Mouse (Mus musculus): ENCODE results near the gene Klhl10. TPM values are rescaled to one million over a fixed set of nuclear protein-coding genes. Genes with fewer than 3 reads are reported as not detected.

Gene Klhl10
- 1 to 10 TPM; 1.1 to 1.4 TPM for total RNA-seq (2021)
- long read RNA-seq, experiment 1, partial matches to known transcripts = 0 of 2 reads
- long read RNA-seq, experiment 1, other reads (novel, unspliced or antisense) = 2 of 2 reads
- long read RNA-seq, experiment 2, partial matches to known transcripts = 0 of 485 reads
- long read RNA-seq, experiment 2, other reads (novel, unspliced or antisense) = 485 of 485 reads

DNA sequence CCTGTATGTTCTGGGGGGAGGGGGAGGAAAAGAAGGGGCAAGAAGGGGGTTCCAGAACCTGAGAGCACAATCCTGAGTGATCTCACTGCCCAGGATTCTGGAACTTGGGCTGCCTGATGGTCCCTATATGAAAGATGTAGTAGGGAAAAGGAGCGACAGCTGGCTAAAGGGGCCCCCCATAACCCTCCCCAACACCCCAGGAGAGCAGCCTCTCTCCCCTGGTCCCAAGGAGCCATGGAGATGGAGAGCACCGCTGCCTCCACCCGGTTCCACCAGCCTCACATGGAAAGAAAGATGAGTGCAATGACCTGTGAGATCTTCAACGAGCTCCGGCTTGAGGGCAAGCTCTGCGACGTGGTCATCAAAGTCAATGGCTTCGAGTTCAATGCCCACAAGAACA is at the start of gene Klhl10, which contains the start of gene Nt5c3b:
TSS of gene Klhl10 (plus strand) at position 121 of the 400 bp plus-strand sequence.
TSS of gene Nt5c3b (minus strand) at position 12 of the 400 bp plus-strand sequence.
- DNase-seq (ENCODE audit: low spot score in 2 of 2) = no peak

DNA sequence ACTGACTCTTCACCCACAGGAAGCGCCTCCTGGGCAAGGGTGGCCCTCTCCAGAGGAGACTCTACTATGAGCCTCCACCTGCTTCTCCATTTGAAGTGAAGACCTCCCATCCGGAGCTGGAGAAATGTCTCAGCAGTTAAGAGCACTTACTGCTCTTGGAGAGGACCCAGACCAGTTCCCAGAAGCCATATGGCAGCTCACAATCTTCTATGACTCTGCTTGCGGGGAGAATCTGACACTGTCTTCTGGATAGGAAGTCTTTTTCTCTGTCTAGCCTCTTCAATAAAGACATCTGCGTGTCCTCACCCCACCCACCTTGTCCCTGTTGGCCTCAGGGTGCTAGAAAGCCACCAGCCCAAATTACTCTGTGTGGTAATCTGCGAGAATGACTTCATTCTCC is 48.8 kb upstream of the Klhl10 start:
- no peak for DNase-seq (ENCODE audit: low spot score in 2 of 2)

DNA sequence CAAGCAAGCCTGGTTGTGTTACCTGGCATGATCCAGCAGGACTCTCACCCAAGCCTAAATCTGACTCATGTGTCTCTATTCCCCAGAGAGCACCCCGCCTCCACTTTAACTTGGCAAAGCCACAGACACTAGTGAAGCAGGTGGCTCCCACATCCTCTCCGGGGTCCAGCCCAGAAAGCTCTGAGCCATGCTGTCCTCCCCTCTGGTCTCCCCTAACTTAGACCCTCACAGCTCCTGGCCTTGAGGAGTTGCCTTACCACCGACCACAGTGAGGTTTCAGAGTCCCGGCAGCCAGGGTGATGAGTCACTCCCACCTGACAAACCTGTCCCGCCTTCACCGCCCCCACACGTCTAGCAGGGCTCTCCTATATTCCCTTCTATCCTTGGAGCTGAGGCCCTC is 48.0 kb upstream of the Klhl10 start:
- no peak for DNase-seq (ENCODE audit: low spot score in 2 of 2)

DNA sequence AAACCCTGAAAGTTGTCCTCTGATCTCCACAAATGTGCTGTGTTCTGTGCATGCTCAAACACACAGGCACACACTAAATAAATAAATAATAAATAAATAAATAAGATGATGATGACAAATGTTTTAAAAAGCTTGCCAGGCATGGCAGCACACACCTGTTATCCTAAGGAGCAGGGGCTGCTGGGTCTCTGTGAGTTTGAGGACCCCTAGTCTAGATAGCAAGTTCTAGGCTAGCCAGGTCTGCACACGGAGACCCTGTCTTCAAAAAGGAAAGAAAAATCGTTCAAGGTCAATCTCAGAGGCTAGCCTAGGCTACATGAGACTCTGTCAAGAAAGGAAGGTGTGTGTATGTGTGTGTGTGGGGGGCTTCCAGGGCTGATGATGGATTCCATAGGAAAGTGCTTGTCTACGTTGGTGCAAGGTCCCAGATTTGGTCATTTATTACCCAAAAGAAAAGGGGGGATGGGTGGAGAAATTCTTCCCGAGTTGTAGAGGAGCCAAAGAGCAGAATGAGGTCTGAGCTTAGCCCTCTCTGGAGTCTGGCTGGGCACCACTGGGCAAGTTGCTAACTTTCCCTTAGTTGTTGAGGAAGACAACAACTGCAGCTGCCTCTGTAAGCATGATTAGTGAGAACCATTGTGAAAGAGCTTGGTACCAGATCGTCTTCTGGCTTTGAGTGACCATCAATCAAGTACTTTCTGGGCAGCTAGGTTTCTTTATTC is 47.2 kb upstream of the Klhl10 start:
- DNase-seq (ENCODE audit: low spot score in 2 of 2) = no peak

DNA sequence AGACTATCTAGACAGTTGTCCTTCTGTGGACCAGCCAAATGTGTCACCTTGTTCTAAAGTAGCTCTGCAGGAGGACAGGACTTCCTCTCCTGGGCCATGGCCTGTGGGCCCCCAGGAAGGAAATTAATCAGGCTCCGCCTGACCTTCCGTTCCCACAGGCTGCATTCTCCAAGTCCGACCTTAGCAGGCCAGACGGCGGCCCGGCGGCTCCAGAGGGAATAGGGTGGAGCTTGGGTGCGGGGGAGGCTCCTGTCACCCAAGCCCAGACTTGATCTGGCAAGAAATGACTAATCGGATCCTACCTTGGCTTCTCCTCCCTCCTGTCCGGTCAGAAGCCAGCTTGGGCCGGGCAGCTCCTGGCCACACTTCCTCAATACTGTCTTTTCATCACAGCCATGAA is 46.5 kb upstream of the Klhl10 start:
- no peak for DNase-seq (ENCODE audit: low spot score in 2 of 2)

DNA sequence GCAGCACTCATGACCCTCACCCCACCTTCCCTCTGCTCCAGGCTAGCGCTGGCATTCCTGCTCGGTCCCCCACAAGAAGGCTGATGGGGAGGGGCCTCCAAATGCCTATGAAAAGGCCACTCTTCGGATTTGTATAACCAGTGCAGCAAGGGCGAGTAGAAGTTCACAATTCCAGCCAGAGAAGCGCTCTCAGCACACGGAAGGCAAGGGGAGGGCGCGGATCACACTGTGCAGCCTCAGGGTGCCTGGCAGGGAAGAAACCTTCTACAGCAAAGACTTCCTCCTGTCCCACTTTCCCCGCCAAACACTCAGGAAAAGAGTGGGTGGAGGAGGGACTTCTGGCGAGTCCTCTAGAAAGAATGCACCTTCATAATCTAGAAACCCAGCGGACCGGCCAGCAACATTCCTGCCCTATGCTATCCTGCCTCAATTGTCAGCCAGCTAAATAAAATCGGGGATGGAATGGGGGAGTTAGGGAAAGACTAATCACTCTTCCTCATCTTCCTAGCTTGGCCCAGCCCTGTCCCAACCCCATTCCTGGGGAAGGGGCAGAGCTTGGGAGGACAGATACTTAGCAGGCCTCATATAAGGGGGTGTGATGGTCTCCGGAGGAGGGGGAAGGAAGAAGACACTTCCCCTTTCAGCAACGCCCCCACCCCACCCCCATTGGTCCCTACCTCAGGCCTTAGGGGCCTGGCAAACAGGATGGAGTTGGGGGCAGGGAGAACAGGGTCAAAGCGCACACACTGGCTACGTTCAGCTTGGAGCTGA is 45.7 kb upstream of the Klhl10 start:
- DNase-seq (ENCODE audit: low spot score in 2 of 2) = no peak

DNA sequence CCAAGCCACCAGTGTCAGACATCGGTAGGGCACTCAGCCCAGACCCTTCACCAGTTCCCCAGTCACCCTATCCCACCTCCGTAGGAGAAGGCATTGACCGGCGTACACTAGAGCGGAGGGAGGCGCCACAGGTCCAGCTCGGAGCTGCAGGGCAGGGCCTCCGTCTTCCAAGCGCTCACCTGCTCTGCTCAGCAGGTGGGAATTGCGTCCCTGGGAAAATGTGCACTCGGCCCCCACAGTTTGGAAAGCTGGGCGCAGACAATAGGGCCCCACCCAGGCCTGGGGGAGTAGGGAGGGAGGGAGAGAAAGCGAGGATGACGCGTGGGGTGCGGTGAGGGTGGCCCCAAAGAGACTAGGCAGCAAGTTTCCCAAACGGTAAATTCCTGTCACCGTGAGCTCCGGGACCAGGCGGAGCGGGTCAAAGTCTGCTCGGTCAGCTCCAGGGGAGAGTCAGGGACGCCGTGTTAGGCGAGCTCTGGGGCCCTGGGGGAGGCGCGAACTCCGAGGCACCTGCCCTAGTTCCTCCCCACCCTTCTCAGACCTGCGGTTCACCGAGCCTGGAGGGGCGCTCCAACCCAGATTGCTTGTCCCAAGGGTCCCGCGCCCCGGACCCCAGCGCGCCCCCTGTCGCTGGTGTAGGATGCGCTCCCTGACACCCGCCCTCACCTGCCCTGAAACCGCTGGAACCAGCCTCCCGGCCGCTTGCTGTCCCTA is 44.7 kb upstream of the Klhl10 start:
- no peak for DNase-seq (ENCODE audit: low spot score in 2 of 2)

DNA sequence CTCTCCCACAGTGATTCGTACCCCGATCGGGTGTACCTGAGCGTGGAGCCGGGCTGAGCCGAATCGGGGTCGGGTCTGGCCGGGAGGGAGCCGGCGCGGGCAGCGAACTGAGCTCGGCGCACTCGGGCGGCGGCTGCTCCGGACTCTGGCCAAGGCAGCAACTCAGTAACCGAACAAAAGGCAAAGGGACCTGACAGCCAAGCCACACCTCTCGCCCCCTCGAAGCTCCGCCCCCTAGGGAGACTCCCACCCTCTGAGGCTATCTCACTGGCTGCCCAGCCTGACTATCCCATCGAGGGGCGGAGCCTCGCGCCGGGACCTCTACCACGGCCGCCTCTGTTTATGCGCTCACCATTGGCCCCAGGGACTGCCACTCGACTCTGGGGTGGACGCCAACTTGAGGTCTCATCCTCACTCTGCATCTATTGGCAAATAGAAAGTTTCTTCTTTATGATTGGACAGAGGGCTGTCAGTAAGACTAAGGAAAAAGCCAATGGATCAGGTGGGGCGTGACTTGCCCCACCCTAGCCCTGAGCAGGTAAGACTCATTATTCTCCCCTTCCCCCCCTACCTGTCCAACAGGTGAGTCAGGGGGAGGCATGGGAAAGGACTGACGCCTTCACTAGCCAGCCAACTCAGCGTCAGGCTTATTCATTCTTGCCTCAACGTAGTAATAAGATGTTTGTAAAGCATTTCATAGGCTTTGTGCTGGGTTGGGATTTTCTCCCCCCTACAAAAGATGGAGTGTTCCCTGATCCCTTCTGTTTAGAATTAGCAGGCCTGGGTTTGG is 43.9 kb upstream of the Klhl10 start, which contains the start of gene Jup:
TSS of gene Jup (minus strand) at position 164 of the 790 bp plus-strand sequence.
- peak; percentile 99 to 100 for DNase-seq (ENCODE audit: low spot score in 2 of 2)

DNA sequence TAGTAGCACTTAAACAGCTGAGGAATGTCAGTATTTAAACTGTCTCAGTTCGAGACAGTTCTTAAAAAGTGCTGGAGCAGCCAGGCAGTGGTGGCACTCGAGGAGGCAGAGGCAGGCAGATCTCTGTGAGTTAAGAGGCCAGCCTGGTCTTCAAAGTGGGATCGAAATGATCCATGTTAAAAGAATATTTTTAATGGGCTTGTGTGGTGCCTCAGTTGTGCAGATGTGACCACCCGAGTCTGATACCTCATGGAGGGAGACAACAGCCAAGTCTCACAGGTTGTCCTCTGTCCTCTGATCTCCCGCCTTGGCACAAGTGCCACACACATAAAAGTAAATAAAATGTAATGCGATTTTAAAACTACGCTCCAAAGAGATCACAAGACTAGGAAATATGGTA is 43.2 kb upstream of the Klhl10 start:
- no peak for DNase-seq (ENCODE audit: low spot score in 2 of 2)

DNA sequence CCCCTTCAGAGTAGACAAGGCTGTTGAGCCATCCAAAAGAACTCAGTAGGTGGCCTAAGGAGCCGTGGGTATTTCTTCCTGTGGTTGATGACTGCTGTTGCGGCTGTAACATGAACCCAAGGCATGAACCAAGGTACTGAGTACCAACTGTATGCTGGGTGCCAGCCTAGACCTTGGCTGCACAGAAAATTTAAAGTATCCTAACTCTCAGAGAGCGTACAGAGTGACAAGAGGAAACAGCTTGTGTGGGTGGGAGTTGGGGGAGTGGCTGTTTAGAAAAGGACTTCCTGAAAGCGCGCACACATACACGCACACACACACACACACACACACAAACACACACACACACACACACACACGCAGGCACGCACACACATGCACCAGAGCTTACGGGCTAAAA is 42.4 kb upstream of the Klhl10 start:
- DNase-seq (ENCODE audit: low spot score in 2 of 2) = no peak

DNA sequence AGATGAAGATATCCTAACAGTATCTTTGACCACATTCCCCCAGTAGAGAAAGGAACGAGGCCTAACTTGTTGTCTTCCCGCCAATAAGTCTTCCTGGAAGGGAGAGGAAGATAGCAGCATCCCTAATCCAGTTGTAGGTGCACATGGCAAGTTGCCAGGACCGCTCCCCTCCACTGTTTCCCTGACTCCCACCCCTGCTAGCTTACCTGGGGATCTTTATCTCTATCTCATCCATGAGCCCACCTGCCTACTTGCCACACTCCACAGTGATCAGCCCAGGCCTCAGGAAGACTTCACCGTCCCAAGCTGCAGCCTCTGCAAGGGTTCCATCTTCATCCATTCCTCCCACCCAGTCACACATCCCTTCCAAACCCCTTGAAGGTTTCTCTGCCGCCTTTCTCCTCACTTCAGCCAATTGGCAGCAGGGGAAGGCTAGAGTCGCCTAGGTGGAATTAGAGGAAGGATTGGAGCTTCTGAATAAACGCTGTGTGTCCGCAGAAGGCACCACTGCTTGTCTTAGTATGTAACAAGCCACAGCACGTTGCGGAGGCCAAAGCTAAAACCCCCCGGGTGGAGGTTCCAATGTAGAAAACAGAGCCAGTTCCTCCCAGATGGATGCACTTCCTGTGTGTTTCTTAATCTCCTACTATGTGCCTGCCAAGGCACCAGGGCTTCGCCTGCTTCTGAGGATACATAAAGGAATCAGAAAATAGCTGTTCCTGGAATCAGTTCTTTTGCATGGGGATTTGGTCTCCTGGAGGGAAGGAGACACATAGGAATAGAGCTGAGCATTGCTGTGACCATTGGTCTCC is 41.8 kb upstream of the Klhl10 start:
- no peak for DNase-seq (ENCODE audit: low spot score in 2 of 2)

DNA sequence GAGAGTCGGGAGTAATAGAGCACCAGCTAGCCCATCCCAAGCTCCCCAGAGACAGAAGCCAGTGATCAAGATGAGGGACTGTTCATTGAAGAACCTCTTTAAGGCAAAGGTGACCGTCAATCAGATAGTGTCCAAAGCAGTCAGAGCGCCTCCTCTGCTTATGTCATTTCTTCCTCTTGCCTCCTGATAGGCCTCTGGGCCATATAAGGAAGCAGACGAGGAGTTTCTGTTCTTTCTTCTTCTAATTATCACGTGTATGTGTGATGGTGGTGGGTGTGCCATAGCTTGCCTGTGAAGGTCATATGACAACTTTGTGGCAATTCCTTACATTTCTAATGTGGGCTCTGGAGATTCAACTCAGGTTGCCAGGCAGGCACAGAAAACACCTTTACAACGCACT is 40.9 kb upstream of the Klhl10 start:
- DNase-seq (ENCODE audit: low spot score in 2 of 2) = no peak

DNA sequence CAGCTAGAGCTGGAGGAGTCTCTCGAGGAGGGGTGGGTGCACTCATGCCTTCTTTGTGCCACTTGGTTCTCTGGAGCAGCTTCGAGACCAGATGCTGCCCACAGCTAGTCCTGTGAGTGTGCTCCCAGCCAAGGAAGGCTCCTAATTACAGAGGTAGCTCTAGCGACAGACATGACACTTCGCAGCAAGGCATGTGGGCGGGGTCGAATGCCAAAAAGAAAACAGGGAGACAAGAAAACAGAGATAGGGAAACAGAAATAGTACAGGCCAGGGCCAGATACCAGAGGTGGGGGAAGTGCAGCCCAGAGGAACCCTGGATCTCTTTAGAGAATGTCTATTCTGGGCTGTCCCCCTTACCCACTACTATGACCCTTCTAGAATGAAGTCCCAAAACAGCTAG is 39.5 kb upstream of the Klhl10 start:
- DNase-seq (ENCODE audit: low spot score in 2 of 2) = no peak

DNA sequence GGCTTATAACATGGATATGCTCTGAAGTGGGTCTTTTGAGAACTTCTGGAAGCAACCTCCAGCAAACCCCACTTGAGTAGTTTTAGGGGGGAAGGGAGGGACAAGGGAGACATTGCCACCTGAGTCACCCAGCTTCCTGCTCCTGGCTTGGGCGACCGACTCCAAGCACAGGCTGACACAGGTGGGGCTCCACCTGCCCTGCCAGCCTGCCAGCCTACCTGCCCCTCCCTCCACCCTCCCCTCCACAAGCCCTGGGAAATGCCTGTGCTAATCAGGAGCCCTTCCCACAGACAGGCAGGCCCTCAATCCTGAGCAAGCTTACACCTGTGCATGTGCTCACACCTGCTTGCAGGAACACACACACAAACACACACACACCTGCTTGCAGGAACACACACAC is 39.0 kb upstream of the Klhl10 start:
- DNase-seq (ENCODE audit: low spot score in 2 of 2) = no peak

DNA sequence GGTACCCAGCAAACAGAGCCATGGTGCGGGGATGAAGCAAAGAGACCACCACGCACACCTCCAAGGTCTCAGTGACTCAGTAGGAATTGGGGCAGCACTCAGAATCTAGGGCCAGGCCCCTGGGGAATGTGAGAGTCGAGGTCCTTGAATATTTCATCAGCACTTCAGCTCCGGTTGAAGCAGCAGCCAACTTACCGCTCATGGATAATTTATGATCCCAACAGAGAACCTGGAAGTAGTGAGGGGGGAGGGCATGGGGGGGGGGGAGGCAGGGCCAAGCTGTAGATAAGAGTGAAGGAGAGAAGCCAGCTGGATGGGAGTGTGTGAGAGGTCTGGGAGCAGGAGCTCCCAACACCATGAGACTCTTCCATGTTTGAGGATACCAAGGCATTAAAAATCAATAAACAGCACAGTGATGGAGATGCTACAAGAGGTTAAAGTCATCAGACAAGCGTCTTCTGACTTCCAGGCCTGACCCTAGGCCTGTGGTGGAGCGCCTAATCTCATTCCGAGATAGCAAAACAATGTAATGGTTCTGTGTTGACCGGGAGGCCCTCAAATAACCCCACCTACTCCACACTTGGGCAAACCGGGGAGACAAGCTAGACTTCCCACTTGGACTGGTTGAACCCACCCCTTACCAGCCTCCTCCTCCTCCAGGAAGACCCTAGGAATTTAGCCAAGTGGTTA is 38.1 kb upstream of the Klhl10 start:
- DNase-seq (ENCODE audit: low spot score in 2 of 2) = no peak

DNA sequence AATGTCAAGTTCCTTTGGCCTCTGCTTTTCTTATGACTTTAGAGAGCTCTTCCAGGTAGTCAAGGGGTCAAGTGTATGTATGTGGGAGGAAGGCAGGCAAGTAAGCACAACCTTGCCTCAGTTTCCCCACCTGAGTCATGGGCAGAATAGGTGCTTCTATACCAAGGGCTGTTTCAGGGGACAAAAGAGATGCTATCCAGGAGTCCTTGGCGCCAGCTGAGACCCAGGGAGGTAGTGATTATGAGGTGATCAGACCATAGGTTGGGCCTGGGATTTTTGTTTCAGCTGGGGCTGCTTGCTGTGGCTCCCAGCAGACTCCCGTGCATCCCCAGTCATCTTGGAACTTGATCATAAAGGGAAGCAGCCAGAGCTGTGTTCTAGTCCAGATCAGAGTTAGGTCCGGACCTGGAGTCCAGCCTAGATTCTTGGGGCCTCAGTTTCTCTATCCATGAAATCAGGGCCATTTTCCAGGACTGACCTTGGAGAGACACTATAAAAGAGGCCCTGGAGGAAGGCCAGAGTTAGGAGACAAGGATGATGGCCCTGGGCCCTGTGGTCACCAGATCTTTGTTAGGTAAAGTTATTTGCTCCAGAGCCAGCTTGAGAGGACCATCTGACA is 37.2 kb upstream of the Klhl10 start:
- DNase-seq (ENCODE audit: low spot score in 2 of 2) = no peak

DNA sequence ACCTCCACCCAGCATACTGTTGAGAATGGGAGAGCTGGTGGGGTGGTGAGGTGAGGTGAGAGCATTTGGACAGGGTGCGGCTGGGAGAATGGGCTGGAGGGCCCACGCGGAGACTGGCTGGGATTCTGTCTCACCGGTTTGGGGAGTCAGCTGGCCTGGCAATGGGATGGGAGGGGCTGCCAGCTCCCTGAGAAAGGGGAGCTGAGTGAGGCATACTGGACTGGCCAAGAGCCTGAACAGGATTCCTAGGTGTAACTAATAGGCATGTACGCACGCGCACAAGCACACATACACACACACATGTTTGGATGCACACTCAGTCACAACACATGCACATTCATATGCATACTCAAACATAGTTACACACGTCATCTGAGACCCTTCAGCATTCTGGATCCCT is 35.4 kb upstream of the Klhl10 start:
- DNase-seq (ENCODE audit: low spot score in 2 of 2) = no peak

DNA sequence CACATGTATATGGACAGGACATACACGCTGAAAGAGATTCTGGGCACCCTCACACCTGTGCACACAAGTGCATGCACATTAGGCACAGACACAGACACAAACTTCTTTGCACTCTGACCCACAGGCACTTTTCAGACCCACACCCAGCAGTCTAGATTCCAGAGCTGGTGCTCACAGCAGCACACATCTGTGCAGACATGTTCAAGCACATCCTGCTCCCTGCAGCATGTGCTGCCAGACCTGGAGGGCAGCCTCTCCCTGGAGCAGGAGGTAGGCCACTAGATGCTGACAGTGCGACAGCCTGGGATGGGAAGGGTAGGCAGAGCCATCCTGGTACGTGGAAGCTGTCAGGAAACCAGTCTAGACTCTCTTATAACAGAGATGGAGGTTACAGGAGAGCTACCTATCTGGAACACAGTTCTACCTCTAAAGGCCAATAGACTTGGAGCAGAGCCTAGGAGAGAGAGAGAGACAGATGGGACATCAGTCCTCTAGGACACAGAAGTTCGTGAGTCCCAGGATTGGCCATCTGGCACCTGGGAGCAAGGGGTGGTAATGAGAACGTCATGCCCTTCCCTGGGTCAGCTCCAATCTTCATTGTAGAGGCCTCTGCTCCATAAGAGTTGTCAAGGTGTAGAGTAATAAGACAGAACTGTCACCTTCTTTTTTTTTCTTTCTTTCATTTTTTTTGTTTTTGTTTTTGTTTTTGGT is 34.6 kb upstream of the Klhl10 start:
- DNase-seq (ENCODE audit: low spot score in 2 of 2) = no peak
